Mouse (Mus musculus): ENCODE measurements at regions not wholly inside any gene's neighbourhood (a gene's known extent, or its start where the extent isn't known, plus 50 kb on each side); places are given as distances from the start of the nearest gene placed in this dataset.

- no peak for TF ChIP-seq UBTF (IDR thresholded peaks at IDR 0.05; ENCODE audit: low read depth, low read length)
Measured at GRCm38 (mm10) chr4:48766458-48766857, 103.1 kb downstream of the Cavin4 start (continued).

DNA sequence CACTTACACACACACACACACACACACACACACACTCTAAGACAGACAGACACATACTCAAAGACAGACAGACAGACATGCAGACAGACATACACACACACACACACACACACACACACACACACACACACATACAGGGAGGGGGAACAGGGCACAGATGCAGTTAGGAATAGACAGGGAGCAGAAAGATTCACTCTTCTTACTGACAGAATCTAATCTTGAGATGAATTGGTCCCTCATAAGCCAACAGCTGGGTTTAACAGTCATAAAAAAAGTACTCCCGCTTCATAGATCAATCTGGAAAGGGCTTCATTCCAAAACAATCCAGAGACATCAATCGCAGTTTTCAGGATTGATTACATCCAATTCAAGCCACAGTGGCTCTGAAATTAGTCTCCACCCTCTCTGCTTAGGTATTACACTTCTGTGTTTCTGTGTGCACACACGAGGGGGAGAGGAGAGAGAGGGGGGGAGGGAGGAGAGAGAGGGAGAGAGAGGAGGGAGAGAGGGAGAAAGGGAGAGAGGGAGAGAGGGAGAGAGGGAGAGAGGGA, 107.2 kb downstream of the Cavin4 start:
- no peak overlapping the region for H3K9ac ChIP-seq (ENCODE audit: insufficient read depth, low read depth)
- H3K27me3 ChIP-seq (replicated peaks) = no peaks in the 10 kb centered on the region
- TF ChIP-seq CHD1 (IDR thresholded peaks at IDR 0.05; ENCODE audit: low read depth, low read length) = no peak
- TF ChIP-seq MXI1 (IDR thresholded peaks at IDR 0.05; ENCODE audit: low read depth, low read length) = no peak
- TF ChIP-seq POLR2A (IDR thresholded peaks at IDR 0.05; ENCODE audit: low read depth, low read length) = no peak
- no peak for TF ChIP-seq SIN3A (IDR thresholded peaks at IDR 0.05; ENCODE audit: low read length)
- TF ChIP-seq PAX5 (IDR thresholded peaks at IDR 0.05; ENCODE audit: low read length) = no peak
- TF ChIP-seq E2F4 (IDR thresholded peaks at IDR 0.05; ENCODE audit: insufficient replicate concordance, low read depth, low read length) = no peak
- TF ChIP-seq HCFC1 (IDR thresholded peaks at IDR 0.05; ENCODE audit: low read depth, low read length) = no peak
- no peak for TF ChIP-seq USF1 (IDR thresholded peaks at IDR 0.05; ENCODE audit: low read depth, low read length)
- TF ChIP-seq TBP (conservative IDR thresholded peaks at IDR 0.05; ENCODE audit: low read depth, low read length) = no peak
- TF ChIP-seq ZKSCAN1 (IDR thresholded peaks at IDR 0.05; ENCODE audit: borderline replicate concordance, low read depth, low read length) = no peak
- no peak for TF ChIP-seq CHD2 (IDR thresholded peaks at IDR 0.05; ENCODE audit: low read length)
- TF ChIP-seq SMC3 (IDR thresholded peaks at IDR 0.05; ENCODE audit: low read depth, low read length) = no peak
- no peak for TF ChIP-seq ELF1 (IDR thresholded peaks at IDR 0.05; ENCODE audit: low read depth, low read length)
- TF ChIP-seq RCOR1 (conservative IDR thresholded peaks at IDR 0.05; ENCODE audit: low read depth, low read length) = no peak
- TF ChIP-seq EP300 (IDR thresholded peaks at IDR 0.05; ENCODE audit: low read length) = no peak
- H3K27ac ChIP-seq (ENCODE audit: insufficient read depth, low read depth) = no peak overlapping the region
- H3K9me3 ChIP-seq (replicated peaks; ENCODE audit: low read length) = no peaks in the 10 kb centered on the region
- H3K4me1 ChIP-seq (ENCODE audit: control insufficient read depth in 1 of 2, insufficient read depth in 2 of 2) = peaks cover 8 to 85% of the 10 kb centered on the region in 2 experiments; a peak in 3 of 4 replicates
- no peaks in the 10 kb centered on the region for H3K36me3 ChIP-seq (replicated peaks in 1 of 2; ENCODE audit: control insufficient read depth in 1 of 2, insufficient read depth in 1 of 2, low read length in 1 of 2)
- dilution Hi-C loops (cut with MboI; ENCODE audit: extremely low pct_ligation_motif_present, extremely low pct_unique_long_range_greater_than_20kb, low sequenced_read_pairs) (no loop called here), in situ Hi-C loops (cut with MboI; ENCODE audit: low pct_ligation_motif_present, low pct_unique_long_range_greater_than_20kb, low sequenced_read_pairs) (no loop called here)
- H3K79me2 ChIP-seq (replicated peaks; ENCODE audit: control insufficient read depth, extremely low read depth, insufficient read depth, poor library complexity, severe bottlenecking) = no peaks in the 10 kb centered on the region
- no peak overlapping the region for H3K4me3 ChIP-seq (replicated peaks in 1 of 3; ENCODE audit: low read depth in 2 of 3, low read length in 2 of 3, poor library complexity in 1 of 3)
- no peak overlapping the region for H3K4me2 ChIP-seq (ENCODE audit: insufficient read depth, low read depth, poor library complexity, severe bottlenecking)
- no peak for DNase-seq (ENCODE audit: extremely low read depth)

GRCm38 (mm10) chr4:48770954-48771665, 107.8 kb downstream of the Cavin4 start:
- peaks cover 8 to 79% of the 10 kb centered on the region in 2 experiments; a peak in 3 of 4 replicates for H3K4me1 ChIP-seq (ENCODE audit: control insufficient read depth in 1 of 2, insufficient read depth in 2 of 2)
- dilution Hi-C loops (cut with MboI; ENCODE audit: extremely low pct_ligation_motif_present, extremely low pct_unique_long_range_greater_than_20kb, low sequenced_read_pairs) = no loop called here
- TF ChIP-seq NELFE (IDR thresholded peaks at IDR 0.05; ENCODE audit: low read depth, low read length) = no peak
- TF ChIP-seq JUND (conservative IDR thresholded peaks at IDR 0.05; ENCODE audit: low read depth, low read length) = no peak
- TF ChIP-seq MYC (IDR thresholded peaks at IDR 0.05; ENCODE audit: low read depth, low read length) = 0 out of 2 replicates have a peak, but pooled peaks have one; percentile 36
- no peak for TF ChIP-seq SIN3A (IDR thresholded peaks at IDR 0.05; ENCODE audit: low read length)
- no peak for TF ChIP-seq ZC3H11A (IDR thresholded peaks at IDR 0.05; ENCODE audit: low read depth, low read length)
- TF ChIP-seq RCOR1 (conservative IDR thresholded peaks at IDR 0.05; ENCODE audit: low read depth, low read length) = no peak
- no peak for TF ChIP-seq POLR2AphosphoS2 (IDR thresholded peaks at IDR 0.05; ENCODE audit: low read depth, low read length)
- TF ChIP-seq ELF1 (IDR thresholded peaks at IDR 0.05; ENCODE audit: low read depth, low read length) = no peak
- no peak for TF ChIP-seq CHD1 (IDR thresholded peaks at IDR 0.05; ENCODE audit: low read depth, low read length)
- peak; percentile 72 for TF ChIP-seq USF2 (conservative IDR thresholded peaks at IDR 0.05; ENCODE audit: low read depth, low read length)
- no peak for TF ChIP-seq TCF12 (IDR thresholded peaks at IDR 0.05; ENCODE audit: low read depth, low read length)
- TF ChIP-seq USF1 (IDR thresholded peaks at IDR 0.05; ENCODE audit: low read depth, low read length) = peak; percentile 65
- TF ChIP-seq E2F4 (IDR thresholded peaks at IDR 0.05; ENCODE audit: insufficient replicate concordance, low read depth, low read length) = no peak
- TF ChIP-seq POLR2A (IDR thresholded peaks at IDR 0.05; ENCODE audit: low read depth, low read length) = no peak
- no peak for TF ChIP-seq MEF2A (IDR thresholded peaks at IDR 0.05; ENCODE audit: borderline replicate concordance, low read depth, low read length)
- no peak for TF ChIP-seq GABPA (IDR thresholded peaks at IDR 0.05; ENCODE audit: insufficient replicate concordance, low read depth, low read length)
- TF ChIP-seq BHLHE40 (IDR thresholded peaks at IDR 0.05; ENCODE audit: low read depth, low read length) = peak; percentile 53; the same call in 1 of the 2 replicates
- TF ChIP-seq MAZ (IDR thresholded peaks at IDR 0.05; ENCODE audit: low read depth, low read length) = no peak
- TF ChIP-seq TBP (conservative IDR thresholded peaks at IDR 0.05; ENCODE audit: low read depth, low read length) = no peak
- no peak for TF ChIP-seq JUN (IDR thresholded peaks at IDR 0.05; ENCODE audit: insufficient read depth, low read depth, low read length)
- TF ChIP-seq UBTF (IDR thresholded peaks at IDR 0.05; ENCODE audit: low read depth, low read length) = no peak

More at GRCm38 (mm10) chr4:48770954-48771665, 107.8 kb downstream of the Cavin4 start:
- Histone ChIP-seq H3K4me2 (ENCODE audit: insufficient read depth, low read depth, poor library complexity, severe bottlenecking) (no peak overlapping the region), H3K27me3 (replicated peaks) (no peaks in the 10 kb centered on the region), H3K9me3 (replicated peaks; ENCODE audit: low read length) (no peaks in the 10 kb centered on the region), H3K27ac (ENCODE audit: insufficient read depth, low read depth) (no peak overlapping the region), H3K4me3 (replicated peaks in 1 of 3; ENCODE audit: low read depth in 2 of 3, low read length in 2 of 3, poor library complexity in 1 of 3) (no peak overlapping the region), H3K36me3 (replicated peaks in 1 of 2; ENCODE audit: control insufficient read depth in 1 of 2, insufficient read depth in 1 of 2, low read length in 1 of 2) (no peaks in the 10 kb centered on the region), H3K79me2 (replicated peaks; ENCODE audit: control insufficient read depth, extremely low read depth, insufficient read depth, poor library complexity, severe bottlenecking) (no peaks in the 10 kb centered on the region), H3K9ac (ENCODE audit: insufficient read depth, low read depth) (no peak overlapping the region)
- in situ Hi-C loops (cut with MboI; ENCODE audit: low pct_ligation_motif_present, low pct_unique_long_range_greater_than_20kb, low sequenced_read_pairs) = no loop called here
- peak; percentile 70 for DNase-seq (ENCODE audit: extremely low read depth)
